Mouse (Mus musculus) right cerebral cortex, adult 18-20 months (tissue): ENCODE data around the gene Mettl23.
A peak's percentile ranks its signal among the peaks of the same experiment; 100 is the strongest.
"Not testable (repeated sequence)": the region's sequence is repeated elsewhere in the genome, so short reads cannot be mapped to it uniquely, and the experiment has no call there.

ENCODE experiments used
- DNase-seq: peaks from one replicate; pipeline ENCODE4 v3.0.0; 2022; ENCODE audit warnings: mixed read lengths

The Mettl23 gene

DNA sequence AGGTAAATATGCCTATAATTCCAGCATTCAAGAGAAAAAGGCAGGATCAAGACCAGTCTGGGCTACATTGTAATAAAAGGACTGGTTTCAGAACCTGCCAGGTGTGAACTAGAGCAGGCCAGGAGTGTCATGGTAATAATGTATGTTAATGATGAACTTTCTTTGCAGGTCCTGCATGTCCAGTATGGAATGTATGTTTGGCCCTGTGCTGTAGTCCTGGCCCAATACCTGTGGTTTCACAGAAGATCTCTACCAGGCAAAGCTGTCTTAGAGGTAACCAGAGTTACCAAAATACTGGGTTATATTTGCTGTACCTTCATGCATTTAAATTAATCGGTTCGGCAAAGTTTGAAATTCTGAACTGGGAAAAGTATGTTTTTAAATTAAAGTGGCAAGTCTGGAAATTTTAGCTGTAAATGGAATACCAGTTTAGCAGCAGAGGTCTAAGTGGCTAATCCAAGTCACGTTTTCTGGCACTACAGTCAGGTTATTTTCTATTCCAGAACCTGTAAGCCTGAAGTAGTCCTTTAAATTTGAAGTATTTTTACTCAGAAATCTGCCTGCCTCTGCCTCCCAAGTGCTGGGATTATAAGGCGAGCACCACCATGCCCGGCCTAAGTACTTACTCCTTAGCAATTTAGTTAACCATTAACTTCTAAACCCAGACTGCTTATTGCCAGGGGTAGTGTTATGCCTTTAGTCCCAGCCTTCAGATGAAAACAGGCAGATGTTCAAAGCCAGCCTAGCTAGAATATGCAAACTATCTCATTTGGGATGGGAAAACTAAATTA, 5.2 kb downstream of the Mettl23 start:
- DNase-seq = no peak

DNA sequence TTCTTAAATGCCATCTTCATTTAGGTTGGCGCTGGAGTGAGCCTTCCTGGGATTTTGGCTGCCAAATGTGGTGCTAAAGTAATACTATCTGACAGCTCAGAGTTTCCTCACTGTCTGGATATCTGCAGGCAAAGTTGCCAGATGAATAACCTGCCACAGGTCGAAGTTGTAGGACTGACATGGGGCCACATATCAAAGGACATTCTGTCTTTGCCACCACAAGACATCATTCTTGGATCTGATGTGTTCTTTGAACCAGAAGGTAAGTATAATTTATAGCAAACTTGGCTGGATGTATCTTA, 5.8 kb downstream of the Mettl23 start:
- not testable (repeated sequence) for DNase-seq

DNA sequence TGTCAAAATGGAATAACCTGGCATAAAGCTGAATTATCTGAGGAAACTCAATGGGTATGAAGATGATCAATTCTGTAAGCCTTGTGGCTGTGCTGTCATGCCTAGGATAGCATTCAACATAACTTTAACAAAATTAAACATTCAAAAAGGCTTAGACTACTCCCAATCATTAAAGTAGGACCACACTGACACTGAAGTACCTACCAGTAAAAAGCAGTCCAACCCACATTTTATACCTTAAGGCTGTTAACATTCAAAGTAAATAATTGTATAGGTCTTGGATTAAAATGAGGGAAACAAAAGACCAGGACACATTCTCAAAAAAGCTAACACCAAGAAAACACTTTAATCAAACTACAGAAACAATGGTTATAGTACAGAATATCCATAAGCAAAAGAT, 6.5 kb downstream of the Mettl23 start:
- DNase-seq = no peak

DNA sequence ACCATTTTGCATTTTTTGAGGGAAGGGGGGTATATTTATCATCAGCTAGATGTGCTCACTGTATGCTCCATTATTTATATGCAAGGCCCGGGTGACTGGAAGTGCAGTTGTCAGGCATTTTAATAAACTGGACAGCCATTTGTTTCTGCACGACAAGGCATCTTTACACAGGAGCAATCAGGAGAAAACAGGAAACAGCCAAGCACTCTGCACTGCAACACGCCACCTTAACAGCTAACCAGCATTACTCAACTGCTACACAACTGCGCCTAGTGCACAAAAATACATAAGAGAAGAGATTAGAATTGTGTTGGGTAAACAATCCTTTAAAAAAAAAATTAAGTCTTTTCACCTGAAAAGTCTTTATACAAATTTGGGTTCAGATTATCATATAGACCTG, 7.0 kb downstream of the Mettl23 start:
- no peak for DNase-seq

DNA sequence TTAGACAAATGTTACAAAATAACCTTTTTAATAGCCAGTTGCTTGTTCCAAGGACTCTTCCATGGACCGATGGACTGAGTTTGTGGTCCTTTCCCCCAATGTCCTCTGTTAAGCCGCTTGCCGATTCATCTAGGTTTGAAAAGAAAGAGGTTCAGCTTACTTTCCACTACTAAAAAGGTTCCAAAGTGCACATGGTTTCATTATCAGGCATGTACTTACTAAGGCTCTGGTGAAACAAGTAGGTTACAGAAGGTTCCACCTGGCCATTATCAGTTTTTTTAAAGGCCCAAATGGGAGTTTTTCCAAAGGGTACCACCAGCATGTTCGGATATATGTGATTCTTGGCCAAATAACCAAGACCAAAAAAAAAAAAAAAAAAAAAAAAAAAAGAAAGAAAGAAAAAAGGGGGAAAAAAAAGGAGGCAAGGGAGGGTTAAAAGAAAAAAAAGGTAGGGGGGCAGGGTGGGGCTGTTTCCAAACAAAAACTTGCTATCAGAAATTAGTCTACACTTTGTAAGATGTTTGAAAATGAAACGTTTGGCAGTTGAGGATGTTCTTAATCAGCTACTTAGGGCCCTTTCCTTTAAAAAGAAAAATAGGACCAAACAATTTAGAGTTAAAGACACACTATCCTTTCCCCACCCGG, 7.9 kb downstream of the Mettl23 start:
- no peak for DNase-seq

DNA sequence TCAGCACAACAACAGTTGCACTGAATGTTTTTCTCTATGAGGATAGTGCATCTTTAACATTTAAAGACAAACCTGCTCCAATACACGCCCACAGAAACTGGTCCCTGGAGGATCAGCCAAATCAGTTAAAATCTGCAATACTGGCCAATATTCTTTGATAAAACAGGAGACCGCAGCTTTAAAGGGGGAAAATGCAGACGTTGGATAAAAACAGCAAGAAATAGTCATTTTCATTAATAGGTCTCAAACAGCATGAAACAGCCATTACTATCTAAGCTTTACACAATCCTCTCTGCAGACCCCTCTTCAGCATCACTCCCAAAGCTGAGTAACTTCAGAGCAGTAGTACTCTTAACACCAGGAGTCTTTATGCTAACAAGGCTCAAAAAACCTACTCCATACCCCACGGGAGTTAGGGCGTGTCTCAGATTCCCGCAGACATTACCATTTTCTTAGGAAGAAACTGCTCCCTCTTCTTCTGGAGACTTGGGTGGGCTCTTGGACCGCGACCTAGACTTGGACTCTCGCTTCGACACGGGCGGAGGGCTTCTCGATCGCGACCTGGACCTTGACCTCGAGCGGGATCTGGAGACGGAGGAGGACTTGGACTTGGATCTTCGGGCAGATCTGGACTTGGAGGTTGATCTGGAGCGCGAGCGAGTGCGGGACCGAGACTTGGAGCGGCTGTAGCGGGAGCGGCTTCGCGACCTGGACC, 8.7 kb downstream of the Mettl23 start:
- no peak for DNase-seq

DNA sequence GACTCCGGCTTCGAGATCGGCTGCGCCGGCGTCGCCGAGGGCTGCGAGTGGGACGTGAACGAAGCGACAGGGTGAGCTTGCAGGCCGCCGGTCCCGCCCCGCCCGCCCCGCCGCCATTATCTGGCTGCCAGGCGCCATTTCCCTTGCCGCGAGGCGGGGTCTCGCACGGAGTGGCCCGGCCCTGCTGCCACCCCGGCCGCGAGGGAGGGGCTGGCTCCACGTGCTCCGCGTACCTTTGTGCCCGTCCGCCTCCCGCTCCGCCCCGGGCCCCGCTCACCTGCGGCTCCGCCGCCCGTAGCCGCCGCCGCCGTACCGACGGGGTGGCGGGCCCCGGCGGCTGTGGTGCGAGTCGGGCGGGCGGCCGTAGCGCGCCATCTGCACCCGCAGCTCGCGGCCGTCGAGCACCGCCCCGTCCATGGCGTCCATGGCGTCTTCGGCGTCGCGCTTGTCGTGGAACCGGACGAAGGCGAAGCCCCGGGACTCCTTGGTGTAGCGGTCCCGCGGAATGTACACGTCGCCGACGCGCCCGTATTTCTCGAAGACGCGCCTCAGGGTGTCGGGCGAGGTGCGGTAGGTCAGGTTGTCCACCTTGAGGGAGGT, 9.3 kb downstream of the Mettl23 start, which contains the start of gene Mfsd11:
Gene Mfsd11 (plus strand): TSS at position 150 of the 600 bp plus-strand sequence.
- DNase-seq = peak; percentile 86

DNA sequence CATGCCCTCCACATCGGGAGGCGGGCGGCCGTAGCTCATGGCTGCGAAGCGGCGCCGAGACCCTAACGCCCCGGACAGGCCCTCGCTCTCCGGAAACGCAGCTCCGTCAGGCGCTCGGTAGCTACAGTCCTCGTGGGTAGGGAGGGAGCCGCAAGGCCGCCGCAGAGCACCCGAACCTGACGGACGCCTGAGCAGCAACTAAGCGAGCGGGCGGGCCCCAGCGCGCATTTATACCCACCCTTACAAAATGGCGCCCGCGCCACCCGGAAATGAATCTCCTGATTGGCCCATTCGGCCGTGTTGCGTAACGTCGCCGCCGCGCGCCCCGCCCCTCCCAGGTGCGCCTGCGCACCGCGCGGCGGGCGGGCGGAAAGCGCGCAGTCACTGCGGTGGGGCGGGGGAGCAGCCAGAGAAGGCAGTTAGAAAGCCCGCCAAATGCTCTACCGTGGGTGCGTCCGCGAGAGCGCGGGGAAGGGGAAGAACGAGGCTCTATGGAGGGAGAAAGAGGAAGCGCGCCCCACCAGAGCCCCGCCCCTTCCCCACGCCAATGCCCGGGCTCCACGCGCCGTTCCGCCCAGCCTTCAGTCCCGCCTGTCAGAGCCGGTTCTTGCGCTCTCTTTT, 9.9 kb downstream of the Mettl23 start, which contains the start of gene Srsf2:
Gene Srsf2 (minus strand): TSS at position 204 of the 621 bp plus-strand sequence.
- peak; percentile 97 for DNase-seq

DNA sequence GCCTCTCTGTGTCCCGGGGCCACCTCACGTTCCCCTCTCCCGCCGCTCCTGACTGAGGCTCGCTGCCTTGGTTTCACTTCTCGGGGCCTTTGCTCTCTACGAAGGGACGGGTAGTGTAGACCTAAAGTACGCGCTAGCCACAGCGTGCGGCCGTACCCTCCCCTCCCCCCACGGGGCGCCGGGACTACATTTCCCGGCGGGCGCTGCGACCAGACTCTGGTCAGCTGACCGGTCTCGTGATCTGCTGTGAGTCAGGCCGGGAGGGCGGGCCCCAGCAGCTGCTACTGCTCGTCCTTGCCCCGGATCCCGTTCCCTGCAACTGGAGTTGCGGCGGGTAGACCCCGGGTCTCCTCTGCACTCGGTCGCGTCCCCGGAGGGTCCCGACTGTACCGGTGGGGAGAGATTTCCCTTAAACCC, 10.4 kb downstream of the Mettl23 start:
- peak; percentile 97 for DNase-seq

DNA sequence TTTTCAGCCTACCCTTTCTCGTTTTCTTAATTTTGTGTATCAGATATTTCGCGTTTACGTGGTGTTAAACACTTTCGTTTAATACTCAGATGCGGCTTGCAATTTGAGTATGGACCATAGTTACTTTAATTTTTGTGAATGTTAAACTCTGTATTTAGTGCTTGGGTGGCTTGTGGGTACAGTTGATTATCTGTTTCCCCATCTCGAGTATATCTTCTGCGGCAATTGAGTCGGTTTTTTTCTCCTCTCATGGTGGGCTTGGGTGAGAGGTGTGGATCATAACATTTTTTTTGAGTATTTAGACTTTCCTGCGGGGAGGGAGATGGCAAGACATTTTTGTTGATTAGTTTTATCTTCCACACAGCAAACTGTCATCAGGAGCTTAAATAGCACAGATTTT, 11.2 kb downstream of the Mettl23 start:
- no peak for DNase-seq

DNA sequence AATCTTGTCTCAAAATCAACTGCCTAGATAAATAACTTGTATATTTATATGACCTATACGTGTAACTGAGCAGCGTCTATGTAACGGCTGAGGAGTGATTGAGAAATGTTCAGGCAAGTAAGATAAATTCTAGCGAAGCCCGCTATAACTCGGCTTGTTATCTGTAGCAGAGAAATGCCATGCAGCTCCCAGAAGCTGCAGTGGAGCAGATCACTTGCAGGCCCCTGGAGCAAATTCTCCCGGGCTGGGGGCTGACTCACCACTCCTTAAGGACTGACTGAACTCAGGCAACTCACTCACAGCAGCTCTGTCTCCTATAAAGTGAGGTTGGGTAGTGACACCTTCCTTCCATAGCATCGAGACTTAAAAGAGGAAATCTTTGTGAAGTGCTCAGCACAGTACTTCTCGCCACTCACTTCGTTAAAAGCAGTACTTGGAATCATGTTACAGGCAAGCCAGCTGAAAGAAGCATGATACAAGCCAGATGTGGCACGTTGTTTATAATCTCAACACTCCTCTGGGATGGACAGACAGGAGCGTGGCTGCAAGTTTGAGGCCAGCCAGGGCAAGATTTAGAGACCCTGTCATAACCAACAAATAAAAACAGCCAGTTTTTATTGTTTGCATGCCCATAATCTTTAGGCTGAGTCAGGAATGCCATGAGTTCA, 14.2 kb downstream of the Mettl23 start:
- DNase-seq = no peak

DNA sequence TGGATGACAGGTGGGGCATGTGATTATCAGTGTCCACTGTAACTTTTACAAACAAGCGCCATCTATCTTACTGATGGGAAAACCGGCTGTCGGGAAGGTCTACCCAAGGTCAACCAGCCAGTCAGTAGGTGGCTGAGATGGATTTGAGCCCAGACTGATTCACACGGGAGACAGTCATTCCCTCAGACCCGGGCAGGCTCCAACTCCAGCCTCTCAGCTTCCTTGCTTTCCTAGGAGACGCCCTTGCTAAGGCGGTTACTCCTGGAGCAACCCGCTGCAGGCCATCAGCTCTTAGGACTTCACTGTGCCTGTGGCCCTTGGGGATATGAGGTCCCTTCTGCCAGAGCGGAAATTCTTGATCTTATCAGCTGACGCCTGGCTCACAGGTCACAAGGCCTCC, 21.4 kb downstream of the Mettl23 start:
- no peak for DNase-seq

DNA sequence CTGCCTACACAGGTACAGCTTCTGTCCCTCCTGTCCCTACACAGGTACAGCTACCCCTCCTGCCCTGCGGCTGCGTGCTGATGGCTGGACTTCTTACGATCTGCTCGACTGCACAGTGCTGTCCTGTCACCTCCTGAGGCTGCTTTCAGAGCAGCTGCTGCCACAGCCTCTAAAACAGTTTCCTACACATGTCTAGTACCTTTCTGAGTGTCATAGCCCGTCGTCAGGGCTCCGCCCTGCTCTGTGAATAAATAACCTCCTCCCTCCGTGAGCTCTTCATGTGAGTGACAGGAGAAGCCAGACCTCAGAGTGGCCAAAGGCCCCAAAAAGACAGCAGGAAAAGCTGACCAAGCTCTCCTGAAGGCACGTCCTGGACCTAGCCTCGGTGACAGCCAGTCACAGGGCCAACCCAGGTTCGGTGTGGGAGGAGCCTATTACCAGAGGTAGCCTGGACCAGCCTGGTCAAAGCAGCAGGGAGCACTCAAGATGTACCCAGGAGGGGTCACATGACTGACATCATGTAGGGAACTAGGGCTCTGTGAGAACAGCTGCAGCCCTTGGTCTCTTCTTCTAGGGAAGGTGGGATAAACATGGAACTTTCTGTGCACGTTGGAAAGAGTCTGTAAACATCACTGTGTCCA, 23.0 kb downstream of the Mettl23 start:
- DNase-seq = no peak

DNA sequence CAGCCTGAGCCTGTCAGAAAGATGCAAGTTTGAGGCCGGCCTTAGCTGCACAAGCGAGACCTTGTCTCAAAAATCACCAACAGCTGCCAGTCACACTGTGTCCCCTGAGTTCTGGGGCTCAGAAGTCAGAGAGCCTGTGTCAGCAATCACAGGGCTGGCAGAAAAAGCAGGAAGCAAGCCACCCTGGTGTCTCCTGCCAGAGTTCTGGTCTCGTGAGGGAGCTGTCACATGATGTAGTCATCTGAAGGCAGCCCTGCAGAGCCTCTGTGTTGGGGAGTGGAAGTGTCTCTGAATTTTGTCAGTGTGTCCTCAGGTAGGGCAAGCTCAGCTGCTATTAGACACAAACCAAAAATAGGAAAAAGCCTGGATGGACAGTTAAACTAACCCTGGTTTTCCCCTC, 25.1 kb downstream of the Mettl23 start:
- DNase-seq = peak; percentile 32

DNA sequence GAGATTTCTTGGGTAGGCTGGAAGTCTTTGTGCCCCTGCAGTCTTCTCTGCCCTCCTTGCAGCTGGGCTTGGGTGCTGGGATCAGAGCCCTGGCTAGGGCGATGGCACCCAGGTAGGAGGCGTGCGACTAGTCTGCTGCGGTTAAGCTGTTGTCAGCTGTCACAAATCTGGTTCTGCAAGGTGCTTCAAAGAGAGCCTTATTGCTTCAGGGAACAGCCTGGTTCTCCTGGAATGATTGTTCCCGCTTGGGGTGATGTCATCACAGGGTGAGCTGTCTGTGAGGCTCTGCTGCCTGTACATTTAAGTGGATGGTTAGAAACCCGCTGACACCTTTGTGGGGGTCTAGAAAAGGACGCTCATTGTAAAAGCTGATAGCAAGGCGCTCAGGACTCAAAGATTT, 26.1 kb downstream of the Mettl23 start:
- DNase-seq = no peak

DNA sequence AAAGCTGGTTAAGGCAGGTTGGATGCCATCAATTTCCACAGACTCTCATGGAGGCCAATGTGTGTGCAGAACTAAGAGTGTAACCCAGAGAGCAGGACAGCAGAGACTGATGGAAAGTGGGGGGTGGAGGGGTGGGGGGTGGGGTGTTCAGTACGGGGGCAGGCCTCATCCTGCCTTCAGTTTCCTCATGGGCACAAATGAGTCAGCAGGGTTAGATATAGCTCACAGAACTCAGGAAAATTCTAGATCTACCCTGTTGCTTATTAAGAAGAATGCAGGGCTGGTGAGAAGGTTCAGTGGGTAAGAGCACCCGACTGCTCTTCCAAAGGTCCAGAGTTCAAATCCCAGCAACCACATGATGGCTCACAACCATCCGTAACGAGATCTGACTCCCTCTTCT, 26.6 kb downstream of the Mettl23 start:
- DNase-seq = no peak

DNA sequence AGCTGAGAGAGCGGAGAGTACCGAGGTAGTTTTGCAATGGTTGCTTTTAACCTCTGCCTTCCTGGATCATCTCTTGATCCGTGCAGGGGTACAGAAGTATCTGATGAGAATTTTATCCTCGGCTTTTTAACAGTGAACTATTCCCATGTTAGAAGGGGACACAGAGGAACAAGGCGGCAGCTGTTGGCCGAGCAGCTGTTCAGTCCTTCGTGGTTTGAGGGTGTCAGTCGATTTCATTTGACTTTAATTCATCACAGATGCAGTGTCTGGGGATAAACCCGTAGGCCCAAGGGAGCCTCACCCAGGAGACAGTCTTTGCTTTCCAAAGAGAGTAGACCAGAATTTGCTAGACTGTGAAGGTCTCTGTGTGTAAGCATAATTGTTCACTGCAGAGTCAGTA, 28.5 kb downstream of the Mettl23 start:
- no peak for DNase-seq

DNA sequence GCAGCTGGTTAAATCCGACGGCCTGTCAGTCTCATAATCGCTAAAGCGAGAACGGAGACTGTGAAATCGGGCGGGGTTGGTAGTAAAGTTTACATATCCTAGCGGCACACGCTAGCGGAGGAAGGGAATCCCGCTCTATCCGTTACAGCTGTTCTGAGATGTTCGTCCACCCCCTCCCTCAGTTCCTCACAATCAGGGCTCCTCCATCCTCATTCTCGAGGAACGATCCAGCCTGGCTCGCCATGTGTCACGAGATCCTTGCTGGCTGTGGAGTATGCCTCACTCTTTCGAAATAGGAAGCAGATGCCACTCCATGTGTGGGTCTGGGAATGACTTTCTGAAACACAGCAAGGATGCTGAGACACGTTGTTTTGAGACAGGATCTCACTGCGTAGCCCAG, 30.9 kb downstream of the Mettl23 start:
- DNase-seq = peak; percentile 66

DNA sequence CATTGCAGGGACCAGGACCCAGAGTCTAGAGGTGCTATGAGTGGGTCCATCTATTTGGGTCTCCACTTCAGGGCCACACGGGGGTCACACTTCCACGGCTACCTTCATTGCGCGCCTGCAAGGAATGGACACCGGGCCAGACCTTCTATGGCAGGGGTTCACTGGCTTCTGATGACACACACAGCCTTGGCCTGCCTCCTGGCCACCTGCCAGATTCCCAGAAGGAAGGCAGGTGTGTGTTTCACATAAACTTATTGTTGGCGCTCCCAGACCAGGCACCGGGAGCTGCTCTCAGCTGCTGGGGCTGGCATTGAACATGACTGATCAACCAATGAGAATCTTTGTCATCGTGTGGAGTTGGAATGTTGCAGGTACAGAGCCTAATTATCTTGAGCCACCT, 35.4 kb downstream of the Mettl23 start:
- DNase-seq = no peak

DNA sequence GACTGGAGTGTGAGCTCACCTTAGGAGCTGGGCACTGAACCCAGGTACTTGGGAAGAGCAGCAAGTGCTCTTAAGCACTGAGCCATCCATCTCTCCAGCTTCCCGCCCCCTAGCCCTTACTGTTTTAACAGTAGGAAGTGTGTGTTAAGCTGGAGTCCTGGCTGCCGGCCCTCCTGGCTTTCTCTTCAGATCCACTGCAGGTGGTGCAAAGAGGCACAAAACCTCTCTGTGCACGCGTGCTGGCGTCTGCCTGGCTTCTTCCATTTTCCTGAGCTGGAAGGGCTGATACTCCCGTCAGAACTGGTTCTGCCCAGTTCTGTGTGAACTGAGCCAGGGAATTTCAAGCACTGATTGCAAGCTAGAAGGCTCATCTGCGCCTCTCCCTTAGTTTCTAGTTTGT, 37.8 kb downstream of the Mettl23 start:
- peak; percentile 32 for DNase-seq

DNA sequence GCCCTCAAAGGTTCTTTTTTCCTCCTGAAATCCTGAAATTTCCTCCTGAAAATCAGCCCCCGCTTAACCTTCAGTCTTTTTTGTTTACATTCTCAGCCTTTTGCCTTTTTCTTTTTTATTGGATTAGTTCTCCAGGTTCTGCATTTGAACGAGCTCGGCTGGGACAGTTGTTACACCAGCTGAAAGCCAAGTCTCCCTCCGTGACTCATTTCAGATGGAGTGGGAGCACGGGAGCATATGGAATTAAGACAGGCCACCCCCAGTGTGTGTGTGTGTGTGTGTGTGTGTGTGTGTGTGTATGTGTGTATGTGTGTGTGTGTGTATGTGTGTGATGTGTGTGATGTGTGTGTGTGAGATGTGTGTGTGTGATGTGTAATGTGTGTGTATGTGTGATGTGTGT, 38.4 kb downstream of the Mettl23 start:
- DNase-seq = peak; percentile 54

DNA sequence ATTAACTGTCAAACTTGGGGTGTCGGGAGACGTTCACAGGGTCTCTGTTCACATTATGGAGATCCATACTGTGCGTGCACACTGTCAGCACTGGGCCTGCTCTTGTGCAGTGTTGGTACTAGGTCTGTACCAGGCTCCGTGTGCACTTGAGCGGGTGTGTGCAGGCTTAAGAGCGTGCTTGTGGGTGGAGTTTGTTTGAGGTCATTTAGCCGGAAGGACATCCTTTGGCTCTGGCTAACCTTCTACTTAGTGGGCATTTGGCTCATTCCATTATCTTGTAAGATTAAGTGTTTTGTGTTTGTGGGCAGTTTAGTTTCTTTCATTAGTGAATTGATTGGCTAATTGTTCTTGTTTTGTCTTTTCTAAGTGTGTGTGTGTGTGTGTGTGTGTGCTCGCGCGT, 39.4 kb downstream of the Mettl23 start:
- no peak for DNase-seq
